Mouse (Mus musculus) embryonic stem cell, embryonic (primary cell): ENCODE measurements around the gene Gen1.

Experiments
- CTCF ChIA-PET, 4 experiments: fragments of 300-600 bp in 2 of 4; fragments of 350-600 bp in 2 of 4; sonication (Branson Sonifier 250); formaldehyde crosslinking; loops; one replicate each; lab custom pipeline; 2022; ENCODE audit warnings: inconsistent platforms in 2 of 4; lab: Charles Lee
- POLR2A ChIA-PET, 4 experiments: fragments of 300-600 bp in 2 of 4; fragments of 350-600 bp in 2 of 4; sonication (Branson Sonifier 250); formaldehyde crosslinking; loops; one replicate each; lab custom pipeline; 2022; ENCODE audit warnings: antibody characterized with exemption in 4 of 4, inconsistent platforms in 1 of 4; lab: Charles Lee

The Gen1 gene

DNA sequence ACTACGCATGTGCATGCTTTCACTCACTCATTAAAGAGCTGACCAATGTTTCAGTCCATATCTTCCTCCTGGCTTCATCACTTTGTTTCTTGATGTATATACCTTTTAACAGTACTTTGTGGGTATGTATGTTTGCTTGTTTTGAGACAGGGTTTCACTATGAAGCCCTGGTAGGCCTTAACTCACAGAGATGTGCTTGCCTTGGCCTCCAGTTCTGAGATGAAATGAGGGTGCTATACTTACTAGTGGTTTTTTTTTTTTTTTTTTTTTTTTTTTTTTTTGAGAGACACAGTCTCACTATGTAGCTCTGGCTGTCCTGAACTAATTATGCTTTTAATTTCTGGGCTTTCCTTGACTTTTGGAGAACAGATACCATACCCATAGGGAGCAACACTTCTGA, 18.1 kb downstream of the Gen1 start:
- POLR2A ChIA-PET = interaction anchor here in 1 of 4 experiments (0.6 to 1.6 kb wide), 4 partner anchors 23 to 208 kb away, joined by 3 to 4 read pairs (median 3); no protein-coding TSS in a partner anchor
- CTCF ChIA-PET = interaction anchor here in 1 of 4 experiments (0.7 kb wide), 1 partner anchor 9 kb away, joined by 7 read pairs; no protein-coding TSS in a partner anchor

DNA sequence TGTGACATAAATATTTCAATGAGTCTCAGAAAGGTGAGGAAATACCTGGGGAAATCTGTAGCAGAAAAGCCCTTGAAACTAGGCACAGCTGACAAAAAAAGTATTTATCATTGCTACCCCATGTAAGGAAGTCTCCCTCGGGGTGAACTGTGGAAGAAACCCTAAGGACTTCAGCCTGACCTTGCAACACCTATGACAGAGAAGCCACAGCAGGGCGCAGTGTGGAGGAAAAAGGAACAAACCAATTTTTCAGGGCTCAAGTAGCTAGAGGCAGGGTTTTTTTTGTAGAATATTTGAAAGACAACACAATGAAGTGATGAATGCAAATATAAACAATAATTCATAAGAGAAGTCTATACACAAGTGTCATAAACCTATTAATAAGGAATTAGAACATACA, 29.6 kb downstream of the Gen1 start:
- POLR2A ChIA-PET = interaction anchor here in 1 of 4 experiments (1.0 to 1.1 kb wide), 2 partner anchors 14 to 28 kb away, joined by 3 read pairs; no protein-coding TSS in a partner anchor
- CTCF ChIA-PET = interaction anchor here in 1 of 4 experiments (0.6 kb wide), 1 partner anchor 29 kb away, joined by 3 read pairs; no protein-coding TSS in a partner anchor

DNA sequence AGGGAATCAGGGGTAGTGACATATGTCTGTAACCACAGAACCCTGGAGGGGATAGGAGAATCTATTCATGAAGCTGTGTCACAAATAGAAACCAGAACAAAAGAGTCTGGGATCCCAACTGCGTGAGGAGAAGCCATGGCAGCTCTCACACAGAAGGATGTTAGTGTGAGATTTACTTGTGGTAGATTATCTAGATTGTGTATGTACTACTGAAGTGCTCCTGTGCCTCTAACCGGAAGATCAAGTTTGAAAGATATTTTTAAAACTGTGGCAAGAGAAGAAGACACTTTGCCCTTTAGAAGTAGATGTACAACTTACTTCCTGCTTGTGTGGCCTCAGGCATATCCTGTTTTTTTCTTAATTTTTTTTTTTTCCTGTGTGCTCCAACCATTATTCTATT, 35.3 kb downstream of the Gen1 start:
- ChIA-PET CTCF (interaction anchor here in 2 of 4 experiments (0.5 to 1.7 kb wide), 2 partner anchors 34 to 207 kb away, joined by 3 to 5 read pairs; no protein-coding TSS in a partner anchor), POLR2A (interaction anchor here in 2 of 4 experiments (0.6 to 1.4 kb wide), 2 partner anchors 25 to 37 kb away, joined by 3 read pairs; no protein-coding TSS in a partner anchor)

DNA sequence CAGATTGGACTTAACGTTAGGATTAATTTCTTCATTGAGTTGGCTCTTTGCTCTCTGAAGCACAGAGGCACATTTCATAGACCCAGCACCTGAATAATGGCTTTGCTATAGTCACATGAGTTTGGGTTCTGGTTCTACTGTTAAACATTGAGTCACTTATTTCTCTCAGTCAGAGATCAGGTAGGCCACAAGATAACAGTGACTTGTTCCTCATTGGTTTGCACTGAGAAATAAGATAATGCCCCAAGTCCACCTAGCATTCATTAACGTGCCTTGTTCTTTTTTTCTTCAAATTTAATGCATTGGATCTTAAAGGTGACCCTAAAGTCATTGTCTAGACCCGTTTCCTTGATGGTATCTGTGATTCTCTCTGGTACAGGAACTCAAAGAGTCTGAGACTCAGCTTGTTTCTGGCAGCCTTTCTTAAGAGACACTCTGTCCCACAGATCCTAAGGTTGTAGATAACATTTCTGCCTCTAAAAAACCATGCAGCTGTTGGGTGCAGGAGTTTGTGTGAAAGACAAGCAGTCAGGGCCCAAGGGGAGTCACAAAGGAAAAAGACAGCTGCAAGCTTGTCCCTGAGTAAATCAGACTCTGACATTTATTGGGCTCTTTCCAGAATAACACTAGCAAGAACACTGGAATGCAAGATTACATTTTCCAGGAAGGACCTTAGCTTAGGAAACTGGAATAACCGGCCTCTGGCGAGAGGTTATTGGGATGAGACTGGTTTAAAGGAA, 38.9 kb downstream of the Gen1 start:
- CTCF ChIA-PET = interaction anchor here in 2 of 4 experiments (0.8 to 1.0 kb wide), 2 partner anchors 30 kb away, joined by 3 read pairs; no protein-coding TSS in a partner anchor
- POLR2A ChIA-PET = interaction anchor here in 1 of 4 experiments (0.6 to 2.5 kb wide), 4 partner anchors 17 to 30 kb away, joined by 3 to 9 read pairs (median 4); partner anchors contain the start of gene Msgn1

DNA sequence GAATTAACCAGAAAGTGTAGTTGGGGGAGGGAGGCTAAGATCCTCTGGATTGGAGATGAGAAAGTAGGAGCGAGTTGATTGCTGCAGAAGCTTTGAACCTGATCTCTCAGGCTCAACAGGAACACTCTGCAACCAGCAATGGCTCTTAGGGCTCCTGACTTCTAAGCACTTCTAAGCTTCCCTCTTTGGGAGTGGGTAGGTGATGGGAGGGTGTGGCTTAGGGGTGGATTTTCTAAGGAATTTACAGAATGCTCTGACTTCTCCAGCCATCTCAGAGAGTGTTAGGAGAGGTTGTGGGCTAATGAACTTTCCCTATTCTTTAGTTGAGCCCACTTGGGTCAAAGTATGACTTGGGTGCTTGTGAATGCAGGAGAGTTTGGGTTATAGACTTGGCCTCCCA, 39.5 kb downstream of the Gen1 start:
- ChIA-PET POLR2A (interaction anchor here in 2 of 4 experiments (0.6 to 2.5 kb wide), 8 partner anchors 17 to 41 kb away, joined by 3 to 9 read pairs (median 3); partner anchors contain the start of genes Gen1 (in 1 of the 2), Msgn1 (in 1 of the 2) and Smc6 (in 1 of the 2)), CTCF (interaction anchor here in 3 of 4 experiments (0.7 to 1.0 kb wide), 3 partner anchors 30 kb away, joined by 3 read pairs; no protein-coding TSS in a partner anchor)

DNA sequence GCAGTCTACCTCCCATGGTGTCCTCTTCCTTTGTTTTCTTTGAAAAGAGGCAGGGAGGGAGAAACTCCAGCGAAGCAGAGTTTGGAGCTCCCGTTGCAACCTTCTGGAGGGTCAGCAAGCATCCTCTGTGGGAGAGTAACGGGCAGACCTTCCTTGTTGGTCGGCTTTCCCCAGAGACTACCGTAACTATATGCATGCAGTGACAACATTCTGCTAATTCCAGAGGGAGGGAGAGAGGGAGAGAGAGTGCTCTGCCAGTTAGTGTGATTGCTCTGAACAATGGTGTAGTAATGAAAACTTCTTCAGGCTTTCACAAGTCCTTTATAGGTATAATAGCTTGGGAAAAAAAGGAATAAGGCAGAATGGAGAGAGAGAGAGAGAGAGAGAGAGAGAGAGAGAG, 40.9 kb downstream of the Gen1 start:
- CTCF ChIA-PET = no interaction called here

GRCm38 (mm10) chr12:11223090-11223489, 42.5 kb downstream of the Gen1 start:
- ChIA-PET CTCF (interaction anchor here in 2 of 4 experiments (0.9 to 1.0 kb wide), 2 partner anchors 27 kb away, joined by 4 read pairs; no protein-coding TSS in a partner anchor), POLR2A (interaction anchor here in 2 of 4 experiments (0.7 to 2.1 kb wide), 12 partner anchors 9 to 954 kb away, joined by 3 to 9 read pairs (median 4); partner anchors contain the start of genes Gen1 (in 2 of the 2) and Smc6 (in 2 of the 2))

More for the DNA sequence above, 40.9 kb downstream of the Gen1 start:
- POLR2A ChIA-PET = interaction anchor here in 3 of 4 experiments (0.6 to 2.5 kb wide), 8 partner anchors 9 to 983 kb away, joined by 3 to 9 read pairs (median 4); partner anchors contain the start of gene Msgn1 (in 1 of the 3)

DNA sequence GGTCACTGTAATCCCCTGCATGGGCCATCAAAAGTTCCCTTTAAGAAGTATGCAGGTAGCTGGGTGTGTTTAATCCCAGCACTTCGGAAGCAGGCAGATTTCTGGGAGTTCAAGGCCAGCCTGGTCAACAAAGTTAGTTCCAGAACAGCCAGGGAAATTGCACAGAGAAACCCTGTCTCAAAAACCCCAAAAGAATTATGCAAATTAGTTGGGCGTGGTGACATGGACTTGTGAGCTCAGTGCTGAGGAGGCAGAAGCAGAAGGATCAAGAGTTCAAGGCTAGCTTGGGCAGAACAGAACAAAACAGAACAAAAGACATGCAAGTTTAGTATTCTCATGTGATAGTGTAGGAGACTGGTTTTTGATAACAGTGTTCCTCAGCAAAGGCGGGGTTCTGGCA, 43.0 kb downstream of the Gen1 start:
- ChIA-PET POLR2A (interaction anchor here in 3 of 4 experiments (0.6 to 2.1 kb wide), 16 partner anchors 10 to 955 kb away, joined by 3 to 9 read pairs (median 4); partner anchors contain the start of genes Gen1 (in 2 of the 3) and Smc6 (in 2 of the 3)), CTCF (interaction anchor here in 2 of 4 experiments (0.9 to 1.0 kb wide), 3 partner anchors 24 to 26 kb away, joined by 3 to 4 read pairs (median 4); no protein-coding TSS in a partner anchor)

DNA sequence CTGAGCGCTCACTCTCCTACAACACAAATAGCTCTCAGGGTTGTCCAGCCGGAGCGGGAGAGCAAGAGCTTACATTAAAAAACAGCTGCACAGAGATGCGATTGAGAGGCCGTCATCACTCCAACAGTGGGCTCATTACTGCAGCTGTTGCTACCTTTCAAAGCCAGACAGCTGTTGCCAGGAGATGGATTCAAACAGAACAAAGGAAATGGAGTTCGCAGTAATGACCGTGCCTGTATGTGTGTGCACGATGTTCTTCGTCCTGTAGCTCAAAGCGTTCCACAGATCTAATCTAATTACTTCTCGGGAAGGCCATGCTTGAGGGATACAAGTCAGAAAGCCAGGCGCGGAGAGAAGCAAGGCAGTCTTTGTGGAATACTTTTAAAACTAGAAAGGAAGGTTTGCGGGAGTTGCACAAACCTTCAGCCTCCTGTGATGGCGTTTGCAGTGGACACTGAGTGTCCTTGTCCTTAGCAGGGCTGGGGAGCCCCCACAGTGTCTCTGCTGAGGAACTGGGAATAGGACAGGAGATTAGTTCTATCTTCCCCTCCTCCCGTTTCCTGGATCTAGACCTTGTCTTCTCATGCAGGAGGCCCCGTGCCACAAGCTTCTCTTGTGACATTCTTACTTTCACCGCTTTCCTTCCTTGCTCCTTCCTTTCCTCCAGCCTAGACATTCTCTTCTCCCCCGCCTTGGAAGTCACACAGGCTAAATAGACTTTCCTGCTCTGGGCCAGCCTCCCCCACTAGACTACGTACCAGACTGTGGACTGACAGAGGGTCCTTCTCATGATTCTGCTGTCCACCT, 43.9 kb downstream of the Gen1 start:
- POLR2A ChIA-PET = interaction anchor here in 3 of 4 experiments (0.8 to 1.7 kb wide), 10 partner anchors 11 to 36 kb away, joined by 3 to 9 read pairs (median 4); partner anchors contain the start of gene Msgn1 (in 2 of the 3)

GRCm38 (mm10) chr12:11217726-11218250, 47.8 kb downstream of the Gen1 start:
- CTCF ChIA-PET = interaction anchor here in 1 of 4 experiments (1.6 kb wide), 1 partner anchor 21 kb away, joined by 3 read pairs; no protein-coding TSS in a partner anchor
- POLR2A ChIA-PET = interaction anchor here in 2 of 4 experiments (1.3 to 1.8 kb wide), 4 partner anchors 9 to 68 kb away, joined by 3 to 5 read pairs (median 4); partner anchors contain the start of gene Msgn1 (in 1 of the 2)

More for the DNA sequence above, 43.9 kb downstream of the Gen1 start:
- CTCF ChIA-PET = interaction anchor here in 3 of 4 experiments (0.6 to 1.6 kb wide), 5 partner anchors 13 to 467 kb away, joined by 3 to 8 read pairs (median 4); partner anchors contain the start of gene Msgn1 (in 1 of the 3)

- POLR2A ChIA-PET = interaction anchor here in 2 of 4 experiments (1.0 to 1.8 kb wide), 4 partner anchors 17 to 67 kb away, joined by 3 to 5 read pairs (median 4); no protein-coding TSS in a partner anchor
- CTCF ChIA-PET = interaction anchor here in 2 of 4 experiments (0.6 to 2.7 kb wide), 3 partner anchors 20 to 209 kb away, joined by 3 to 10 read pairs (median 8); no protein-coding TSS in a partner anchor
Measured at GRCm38 (mm10) chr12:11216454-11216853, 49.1 kb downstream of the Gen1 start.

GRCm38 (mm10) chr12:11215555-11215954, 50.0 kb downstream of the Gen1 start:
- ChIA-PET POLR2A (interaction anchor here in 1 of 4 experiments (1.3 to 1.8 kb wide), 4 partner anchors 9 to 19 kb away, joined by 3 to 8 read pairs (median 4); no protein-coding TSS in a partner anchor), CTCF (interaction anchor here in 2 of 4 experiments (1.4 to 2.7 kb wide), 2 partner anchors 19 kb away, joined by 5 to 10 read pairs; no protein-coding TSS in a partner anchor)

GRCm38 (mm10) chr12:11214776-11215175, 50.8 kb downstream of the Gen1 start:
- CTCF ChIA-PET = interaction anchor here in 3 of 4 experiments (1.1 to 2.7 kb wide), 3 partner anchors 17 to 19 kb away, joined by 3 to 10 read pairs (median 5); no protein-coding TSS in a partner anchor
- POLR2A ChIA-PET = interaction anchor here in 2 of 4 experiments (0.7 to 1.8 kb wide), 4 partner anchors 10 to 52 kb away, joined by 3 to 8 read pairs (median 4); partner anchors contain the start of genes Gen1 (in 1 of the 2) and Smc6 (in 1 of the 2)

- POLR2A ChIA-PET = interaction anchor here in 1 of 4 experiments (0.8 to 0.9 kb wide), 2 partner anchors 8 to 14 kb away, joined by 3 to 5 read pairs; no protein-coding TSS in a partner anchor
- CTCF ChIA-PET = no interaction called here
Measured at GRCm38 (mm10) chr12:11212881-11213280, 52.7 kb downstream of the Gen1 start.

- ChIA-PET POLR2A (interaction anchor here in 1 of 4 experiments (1.1 to 2.9 kb wide), 2 partner anchors 12 to 55 kb away, joined by 3 to 9 read pairs; partner anchors contain the start of gene Gen1), CTCF (interaction anchor here in 3 of 4 experiments (0.6 to 1.8 kb wide), 3 partner anchors 14 kb away, joined by 3 to 7 read pairs (median 6); no protein-coding TSS in a partner anchor)
Measured at GRCm38 (mm10) chr12:11210361-11210760, 55.2 kb downstream of the Gen1 start.

DNA sequence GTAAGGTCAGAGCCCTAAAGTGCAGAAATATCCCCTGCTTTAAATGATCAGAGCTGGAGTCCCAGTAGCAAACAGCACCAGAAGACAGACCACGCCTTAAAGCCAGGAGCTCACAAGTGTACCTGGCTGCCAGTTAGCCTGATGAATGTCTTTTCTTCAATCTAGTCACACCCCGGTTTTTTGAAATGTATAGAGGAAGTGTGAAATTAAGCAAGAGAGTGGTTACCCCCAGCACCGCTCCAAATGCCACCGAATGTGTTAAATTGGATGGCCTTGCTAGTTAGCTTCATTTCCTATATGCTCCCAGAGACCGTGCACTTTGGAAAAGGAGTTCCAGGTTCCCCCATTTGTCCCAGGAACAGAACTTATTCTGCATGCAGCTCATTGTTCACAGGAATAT, 56.0 kb downstream of the Gen1 start:
- CTCF ChIA-PET = interaction anchor here (0.5 to 1.8 kb wide), 6 partner anchors 12 to 20 kb away, joined by 3 to 11 read pairs (median 4); no protein-coding TSS in a partner anchor

More for the DNA sequence above, 56.0 kb downstream of the Gen1 start:
- POLR2A ChIA-PET = interaction anchor here in 1 of 4 experiments (0.8 to 2.9 kb wide), 7 partner anchors 11 to 57 kb away, joined by 3 to 9 read pairs (median 3); partner anchors contain the start of gene Gen1
